Mouse (Mus musculus): ENCODE data around the gene Pex26. TPM values are rescaled to one million over a fixed set of nuclear protein-coding genes. Genes with fewer than 3 reads are reported as not detected.

The Pex26 gene
- polyA plus RNA-seq, 1 experiment: 6.0 TPM

DNA sequence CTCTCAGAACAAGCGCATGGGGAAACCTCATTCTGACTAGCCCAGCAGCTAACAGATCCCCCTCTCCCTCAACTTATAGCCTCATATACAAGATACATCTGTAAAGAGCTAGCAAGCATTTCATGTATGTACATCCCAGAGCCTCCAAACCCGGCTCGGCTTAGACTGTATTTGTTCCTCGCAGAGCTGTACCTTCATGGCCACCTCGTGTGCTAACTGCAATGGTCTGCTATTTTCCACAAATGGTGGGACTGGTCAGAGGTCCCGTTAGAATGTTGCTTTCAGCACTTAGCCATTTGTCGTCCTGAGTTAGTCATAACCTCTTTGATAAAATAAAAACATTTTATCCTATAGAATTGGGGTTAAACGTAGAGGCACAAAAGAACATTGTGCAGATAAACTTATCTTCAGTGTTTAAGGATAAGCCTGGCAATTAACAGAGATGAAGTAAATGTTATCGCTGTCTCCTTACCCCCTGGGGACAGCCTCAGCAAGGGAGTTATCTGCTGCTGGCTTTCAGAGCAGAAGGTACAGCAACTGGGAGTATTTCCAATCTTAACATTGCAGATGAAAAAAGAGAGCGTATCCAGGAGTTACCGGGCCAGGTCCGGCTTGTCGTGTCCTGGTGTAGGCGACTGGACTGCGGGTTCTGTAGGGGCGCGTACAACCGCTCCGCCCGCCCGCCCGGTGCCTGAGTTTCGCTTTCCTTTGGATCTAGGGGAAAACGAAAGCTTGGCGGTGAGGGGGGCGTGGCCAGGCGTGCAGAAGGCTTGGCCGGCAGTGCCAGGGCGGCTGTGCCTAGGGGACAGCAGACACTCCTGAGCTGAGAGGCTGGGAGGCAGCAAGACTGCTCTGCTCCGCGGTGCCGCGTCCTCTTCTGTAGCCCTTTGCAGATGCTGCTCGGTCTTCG, 61.9 kb downstream of the Pex26 start, which contains the start of gene Usp18:
Gene Usp18 (plus strand): TSS at position 780 of the 910 bp plus-strand sequence.
- TF ChIP-seq POLR2A (IDR thresholded peaks at IDR 0.05; ENCODE audit: low read depth, low read length) (peak; percentile 98), CTCF (IDR thresholded peaks at IDR 0.05; ENCODE audit: borderline replicate concordance, insufficient read depth, low read length) (no peak)
- H3K4me3 ChIP-seq (ENCODE audit: insufficient read depth, low read length): peak within 1 kb of the TSS; percentile 84
- H3K27ac ChIP-seq (ENCODE audit: insufficient read depth, low read length): no peak within 1 kb of the TSS
- no peaks in the 10 kb centered on the region; the same call in 1 of the 2 replicates for H3K4me1 ChIP-seq (ENCODE audit: control insufficient read depth, insufficient read depth, low read length)

DNA sequence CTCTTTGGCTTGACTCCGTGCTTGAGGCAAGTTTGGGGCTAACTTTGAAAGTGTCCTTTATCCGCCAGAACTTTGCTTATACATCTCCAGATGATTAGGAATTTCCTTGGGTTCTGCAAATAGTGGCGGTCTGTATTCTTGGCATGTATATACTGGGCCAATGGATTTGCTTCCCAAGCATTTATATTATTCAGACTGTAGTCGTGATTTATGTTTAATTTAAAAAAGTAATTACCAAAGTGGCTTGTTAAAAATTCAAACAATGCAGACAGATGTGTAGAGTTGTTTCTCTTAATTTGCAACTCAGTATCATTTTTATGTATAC, 62.5 kb downstream of the Pex26 start:
- no peak overlapping the region for H3K27ac ChIP-seq (ENCODE audit: insufficient read depth, low read length)
- TF ChIP-seq CTCF (IDR thresholded peaks at IDR 0.05; ENCODE audit: borderline replicate concordance, insufficient read depth, low read length): no peak
- no peak for TF ChIP-seq POLR2A (IDR thresholded peaks at IDR 0.05; ENCODE audit: low read depth, low read length)
- no peaks in the 10 kb centered on the region; the same call in 1 of the 2 replicates for H3K4me1 ChIP-seq (ENCODE audit: control insufficient read depth, insufficient read depth, low read length)
- peak overlapping the region; percentile 84 for H3K4me3 ChIP-seq (ENCODE audit: insufficient read depth, low read length)

Other genes starting within 250 kb of the Pex26 start
- 19.1 and 19.5 TPM in 2 replicates for gene Mical3, start 52.7 kb upstream of the Pex26 start, polyA plus RNA-seq (2011; ENCODE audit: insufficient read length, low read depth, missing spikeins)
- gene Tuba8, start 27.0 kb downstream of the Pex26 start, polyA plus RNA-seq (2011; ENCODE audit: insufficient read length, low read depth, missing spikeins): 1.8 and 7.1 TPM in 2 replicates
- gene Usp18, start 62.2 kb downstream of the Pex26 start, polyA plus RNA-seq (2011; ENCODE audit: insufficient read length, low read depth, missing spikeins): 9.1 and 9.9 TPM in 2 replicates
- not detected in 2 replicates for gene Slc6a13, start 116.6 kb downstream of the Pex26 start, polyA plus RNA-seq (2011; ENCODE audit: insufficient read length, low read depth, missing spikeins)
- 0.42 TPM in 1 of 2 replicates, not detected in the other for gene Slc6a12, start 159.4 kb downstream of the Pex26 start, polyA plus RNA-seq (2011; ENCODE audit: insufficient read length, low read depth, missing spikeins)

All from embryonic fibroblast, embryonic 13.5 days (primary cell).